Mouse (Mus musculus) heart, adult 2 months (tissue): ENCODE data around the gene Sh2b1. TPM values are rescaled to one million over a fixed set of nuclear protein-coding genes. Genes with fewer than 3 reads are reported as not detected.

Experiments used
- DNase-seq, 2 experiments: peaks; one replicate each; pipeline ENCODE4 v3.0.0; 2021
- H3K27ac ChIP-seq: fragments of 200-600 bp; 2 replicates; pipeline ENCODE4 v1.8.1; 2022
- H3K27me3 ChIP-seq: fragments of 200-500 bp; 2 replicates; pipeline ENCODE4 v1.6.1; 2012; ENCODE audit warnings: mild to moderate bottlenecking, low read length, inconsistent platforms, mixed read lengths; ENCODE audit not compliant: control insufficient read depth, insufficient read depth
- H3K36me3 ChIP-seq: fragments of 200-500 bp; 2 replicates; pipeline ENCODE4 v1.6.1; 2012; ENCODE audit warnings: low read length, inconsistent platforms; ENCODE audit not compliant: control insufficient read depth, insufficient read depth
- H3K4me1 ChIP-seq: fragments of 200-500 bp; 2 replicates; pipeline ENCODE4 v1.6.1; 2011; ENCODE audit warnings: low read length; ENCODE audit not compliant: control insufficient read depth, insufficient read depth
- H3K4me3 ChIP-seq: fragments of 200-600 bp; 2 replicates; pipeline ENCODE4 v1.8.1; 2022
- H3K79me2 ChIP-seq: fragments of 200-500 bp; replicated peaks from 2 replicates; pipeline ENCODE4 v1.6.1; 2012; ENCODE audit warnings: mild to moderate bottlenecking, inconsistent platforms, low read length, moderate library complexity, mixed read lengths; ENCODE audit not compliant: control insufficient read depth, insufficient read depth
- H3K9ac ChIP-seq: fragments of 200-500 bp; 2 replicates; pipeline ENCODE4 v1.6.1; 2012; ENCODE audit warnings: low read depth, mild to moderate bottlenecking, control low read depth, inconsistent platforms, low read length, mixed read lengths
- CTCF ChIP-seq: fragments of 200-600 bp; IDR thresholded peaks from 2 replicates; pipeline ENCODE4 v1.8.1; 2022; ENCODE audit warnings: antibody characterized with exemption, mild to moderate bottlenecking, moderate library complexity
- EP300 ChIP-seq: fragments of 200-500 bp; IDR thresholded peaks from 2 replicates; pipeline ENCODE4 v1.6.1; 2011; ENCODE audit warnings: low read depth, low read length, control low read depth; ENCODE audit not compliant: insufficient read depth
- POLR2A ChIP-seq: fragments of 200-500 bp; IDR thresholded peaks from 2 replicates; pipeline ENCODE4 v1.6.1; 2011; ENCODE audit warnings: mild to moderate bottlenecking, low read depth, low read length, control low read depth; ENCODE audit not compliant: insufficient read depth
- WGBS: fragments of 180-500 bp; shearing (Covaris S2); methylation state at CpG from one replicate; pipeline ENCODE4 v1.1.7; 2018; 5-methylcytosine and 5-hydroxymethylcytosine counted together
- intact Hi-C: fragments of 180-260 bp; cut with DNase I; formaldehyde crosslinking; loops from one replicate; pipeline ENCODE4 v1.15.1; 2025
- polyA plus RNA-seq: library from polyadenylated mRNA; depleted of rRNA; stranded (reverse); fragments of >200 nt; gene quantifications from 2 replicates; pipeline ENCODE4 v1.2.3, GENCODE M21; 2012
- total RNA-seq, 2 experiments: library from RNA; stranded (reverse); gene quantifications; 2 replicates each; pipeline ENCODE4 v1.2.3; 2021

The Sh2b1 gene
- total and polyA plus RNA-seq, 3 experiments = 42.5 to 58.2 (median 46.1) TPM

DNA sequence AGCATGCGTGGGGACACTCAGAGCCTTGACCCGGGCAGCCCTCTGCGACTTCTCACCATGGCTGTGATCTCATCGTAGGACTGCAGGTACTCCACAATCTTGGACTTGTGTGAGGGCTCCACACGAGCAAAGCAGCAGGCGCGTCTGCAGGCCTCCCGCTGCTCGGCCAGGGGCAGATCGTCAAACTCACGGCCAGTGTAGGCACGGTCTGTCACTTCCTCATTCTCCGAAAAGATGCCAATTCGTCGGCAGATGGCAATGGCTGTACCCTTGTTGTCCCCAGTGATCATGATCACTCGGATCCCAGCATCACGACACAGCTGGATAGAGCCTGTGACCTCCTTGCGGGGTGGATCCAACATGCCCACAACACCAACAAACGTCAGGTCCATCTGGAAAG lies 26.7 kb downstream of the Sh2b1 start:
- Histone ChIP-seq H3K27me3 (no peaks in the 10 kb centered on the region), H3K4me3 (no peak overlapping the region), H3K27ac (no peak overlapping the region), H3K9ac (no peak overlapping the region), H3K79me2 (no peaks in the 10 kb centered on the region), H3K4me1 (no peaks in the 10 kb centered on the region), H3K36me3 (no peaks in the 10 kb centered on the region)
- 87% methylated on average over 19 of the region's 19 CpGs for WGBS
- no peak for TF ChIP-seq CTCF
- TF ChIP-seq POLR2A = no peak
- no peak for TF ChIP-seq EP300
- DNase-seq = no peak
- intact Hi-C loops = no loop called here

DNA sequence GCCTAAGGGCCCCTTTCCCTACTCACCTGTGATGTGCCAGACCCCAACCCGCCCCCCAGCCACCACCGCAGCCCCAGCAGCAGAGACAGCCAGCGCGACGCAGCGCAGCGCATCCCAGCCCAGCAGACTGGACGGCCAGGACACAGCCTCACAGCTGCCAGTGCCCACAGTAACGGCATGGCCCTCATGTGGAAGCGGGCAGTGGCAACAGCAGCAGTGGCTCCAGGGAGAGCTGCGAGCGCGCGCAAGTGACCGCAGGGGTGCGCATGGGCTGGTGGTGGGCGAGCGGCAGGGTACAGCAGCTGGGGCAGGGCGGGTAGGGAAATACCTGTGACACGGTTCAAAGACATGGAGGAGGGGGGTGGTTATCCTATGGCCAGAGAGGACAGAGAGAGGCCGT lies 29.0 kb downstream of the Sh2b1 start:
- DNase-seq = no peak
- Histone ChIP-seq H3K4me1 (no peaks in the 10 kb centered on the region), H3K9ac (no peak overlapping the region), H3K27me3 (no peaks in the 10 kb centered on the region), H3K36me3 (no peaks in the 10 kb centered on the region), H3K27ac (no peak overlapping the region), H3K79me2 (no peaks in the 10 kb centered on the region), H3K4me3 (no peak overlapping the region)
- TF ChIP-seq EP300 (no peak), CTCF (no peak), POLR2A (no peak)
- intact Hi-C loops = no loop called here
- 95% methylated on average over 21 of the region's 21 CpGs for WGBS

DNA sequence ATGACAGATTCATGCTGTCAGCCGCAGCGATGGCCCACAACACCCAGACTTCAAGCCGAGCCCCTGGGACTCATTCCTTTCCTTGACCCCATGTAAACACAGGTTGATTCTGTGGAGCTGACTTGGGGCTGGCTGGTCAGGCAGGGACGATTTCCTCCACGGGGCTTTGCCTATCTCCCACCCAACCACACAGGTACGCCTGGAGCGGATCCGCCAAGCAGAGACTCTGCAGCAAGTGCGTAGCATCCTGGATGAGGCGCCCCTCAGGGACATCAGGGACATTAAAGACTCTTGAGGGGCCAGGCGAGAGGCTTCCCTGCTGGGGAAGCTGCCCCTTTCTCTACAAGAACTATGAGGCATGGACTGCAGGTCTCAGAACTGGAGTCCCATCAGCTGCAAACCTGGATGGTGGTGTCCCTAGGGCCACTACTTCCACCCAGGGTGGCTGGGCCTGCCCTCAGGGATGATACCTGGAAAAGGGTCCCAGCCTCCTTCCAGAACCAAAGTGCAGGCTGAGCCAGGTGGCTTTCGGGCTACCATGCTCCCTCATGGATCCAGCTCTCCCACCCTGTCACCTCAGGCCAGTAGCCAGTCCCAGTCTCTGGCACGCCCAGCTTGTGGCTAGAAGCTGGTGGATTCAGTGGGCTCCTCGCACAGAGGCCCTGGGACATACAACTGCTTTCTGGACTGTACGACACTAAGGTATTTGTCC lies 30.0 kb downstream of the Sh2b1 start:
- H3K4me1 ChIP-seq = no peaks in the 10 kb centered on the region
- no peaks in the 10 kb centered on the region for H3K27me3 ChIP-seq
- WGBS = 95% methylated on average over 15 of the region's 15 CpGs
- no peak overlapping the region for H3K27ac ChIP-seq
- TF ChIP-seq EP300 (no peak), CTCF (no peak)
- DNase-seq = no peak
- no peaks in the 10 kb centered on the region for H3K79me2 ChIP-seq
- no peak overlapping the region for H3K4me3 ChIP-seq
- intact Hi-C loops = no loop called here
- H3K9ac ChIP-seq = no peak overlapping the region
- no peaks in the 10 kb centered on the region for H3K36me3 ChIP-seq

DNA sequence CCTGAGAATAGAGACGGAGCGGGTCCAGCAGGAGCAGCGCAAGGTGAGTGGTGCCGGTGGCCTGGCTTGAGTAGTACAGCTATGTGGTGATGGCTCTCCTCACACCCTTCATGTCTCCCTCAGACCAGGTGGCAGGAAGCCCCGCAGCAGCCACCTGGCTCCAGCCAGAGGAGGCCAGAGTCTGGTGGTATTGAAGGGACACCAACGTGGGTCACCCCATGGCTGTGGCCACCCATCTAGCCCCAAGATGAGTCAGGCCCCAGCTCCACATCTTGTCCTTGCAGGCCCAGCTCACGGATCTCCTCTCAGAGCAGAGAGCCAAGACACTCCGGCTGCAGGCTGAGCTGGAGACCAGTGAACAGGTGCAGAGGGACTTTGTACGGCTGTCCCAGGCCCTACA lies 30.7 kb downstream of the Sh2b1 start:
- no peak overlapping the region for H3K9ac ChIP-seq
- intact Hi-C loops = no loop called here
- no peaks in the 10 kb centered on the region for H3K36me3 ChIP-seq
- H3K27ac ChIP-seq = no peak overlapping the region
- WGBS = 92% methylated on average over 9 of the region's 9 CpGs
- no peaks in the 10 kb centered on the region for H3K4me1 ChIP-seq
- TF ChIP-seq CTCF (no peak), EP300 (no peak), POLR2A (no peak)
- no peak overlapping the region for H3K4me3 ChIP-seq
- no peaks in the 10 kb centered on the region for H3K79me2 ChIP-seq
- H3K27me3 ChIP-seq = no peaks in the 10 kb centered on the region
- DNase-seq = no peak

DNA sequence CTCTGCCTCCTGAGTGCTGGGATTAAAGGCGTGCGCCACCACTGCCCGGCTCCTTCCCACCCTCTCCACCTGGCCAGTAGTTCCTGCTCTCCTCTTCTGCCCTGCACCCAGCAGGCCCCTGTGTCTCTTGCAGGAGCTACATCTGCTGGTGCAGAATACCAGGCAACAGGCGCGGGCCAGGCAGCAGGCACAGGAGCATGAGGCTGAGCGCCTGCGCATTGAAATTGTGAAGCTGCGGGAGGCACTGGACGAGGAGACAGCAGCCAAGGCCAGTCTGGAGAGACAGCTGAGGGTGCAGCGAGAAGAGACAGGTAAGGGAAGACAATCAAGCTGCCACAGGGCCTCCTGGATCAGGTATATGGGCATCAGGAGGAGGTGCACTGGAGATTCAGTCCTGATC lies 31.2 kb downstream of the Sh2b1 start:
- no peaks in the 10 kb centered on the region for H3K4me1 ChIP-seq
- intact Hi-C loops = no loop called here
- DNase-seq = no peak
- H3K36me3 ChIP-seq = no peaks in the 10 kb centered on the region
- no peak for TF ChIP-seq CTCF
- no peak for TF ChIP-seq POLR2A
- no peak for TF ChIP-seq EP300
- H3K9ac ChIP-seq = no peak overlapping the region
- no peaks in the 10 kb centered on the region for H3K27me3 ChIP-seq
- H3K4me3 ChIP-seq = no peak overlapping the region
- H3K27ac ChIP-seq = no peak overlapping the region
- 96% methylated on average over 10 of the region's 10 CpGs for WGBS
- H3K79me2 ChIP-seq = no peaks in the 10 kb centered on the region

DNA sequence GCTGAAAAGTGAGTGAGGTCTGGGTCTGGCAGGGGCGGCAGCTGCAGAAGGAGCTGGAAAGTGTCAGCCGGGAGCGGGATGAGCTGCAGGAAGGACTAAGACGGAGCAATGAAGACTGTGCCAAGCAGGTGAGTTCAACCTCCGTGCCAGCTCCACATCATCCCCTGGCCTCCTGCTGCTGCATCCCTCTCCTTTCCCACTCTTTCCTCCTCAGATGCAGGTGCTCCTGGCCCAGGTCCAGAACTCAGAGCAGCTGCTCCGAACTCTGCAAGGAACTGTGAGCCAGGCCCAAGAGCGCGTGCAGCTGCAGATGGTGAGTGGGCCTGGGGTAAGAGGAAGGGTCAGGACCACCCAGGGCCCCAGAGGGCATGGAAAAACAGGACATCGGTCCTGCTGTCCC lies 35.1 kb downstream of the Sh2b1 start:
- Histone ChIP-seq H3K79me2 (no peaks in the 10 kb centered on the region), H3K4me3 (no peak overlapping the region), H3K36me3 (no peaks in the 10 kb centered on the region), H3K27ac (no peak overlapping the region), H3K27me3 (no peaks in the 10 kb centered on the region), H3K4me1 (no peaks in the 10 kb centered on the region), H3K9ac (no peak overlapping the region)
- intact Hi-C loops = no loop called here
- no peak for DNase-seq
- WGBS = 89% methylated on average over 9 of the region's 9 CpGs
- TF ChIP-seq CTCF = no peak
- no peak for TF ChIP-seq POLR2A
- TF ChIP-seq EP300 = no peak
